Mouse (Mus musculus): Measurements from ENCODE around the gene Psg22.
A peak's percentile ranks its signal among the peaks of the same experiment; 100 is the strongest.
"Not testable (repeated sequence)": the region's sequence is repeated elsewhere in the genome, so short reads cannot be mapped to it uniquely, and the experiment has no call there.

Gene Psg22

DNA sequence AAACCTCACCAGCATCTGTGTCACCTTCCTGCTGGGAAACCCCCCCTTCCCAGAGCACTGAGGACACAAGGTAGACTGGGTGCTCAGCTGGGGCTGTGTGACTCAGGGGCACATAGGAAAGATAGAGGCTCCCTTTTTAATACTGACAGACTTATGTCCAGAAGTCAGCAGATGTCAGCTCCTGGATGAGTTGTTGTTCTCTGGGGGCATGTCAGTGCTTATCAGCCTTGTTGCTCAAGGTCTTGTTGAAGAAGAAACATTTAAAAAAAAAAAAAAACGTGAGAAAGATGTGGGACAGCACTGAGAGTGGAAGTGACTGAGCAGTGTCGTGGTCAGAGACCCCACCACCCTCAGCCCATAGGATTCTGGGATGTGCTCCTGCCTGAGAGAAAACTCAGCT lies at the start of gene Psg22:
Gene Psg22 (plus strand): TSS at position 301 of the 400 bp plus-strand sequence.
- DNase-seq (ENCODE audit: low spot score) = no peak

DNA sequence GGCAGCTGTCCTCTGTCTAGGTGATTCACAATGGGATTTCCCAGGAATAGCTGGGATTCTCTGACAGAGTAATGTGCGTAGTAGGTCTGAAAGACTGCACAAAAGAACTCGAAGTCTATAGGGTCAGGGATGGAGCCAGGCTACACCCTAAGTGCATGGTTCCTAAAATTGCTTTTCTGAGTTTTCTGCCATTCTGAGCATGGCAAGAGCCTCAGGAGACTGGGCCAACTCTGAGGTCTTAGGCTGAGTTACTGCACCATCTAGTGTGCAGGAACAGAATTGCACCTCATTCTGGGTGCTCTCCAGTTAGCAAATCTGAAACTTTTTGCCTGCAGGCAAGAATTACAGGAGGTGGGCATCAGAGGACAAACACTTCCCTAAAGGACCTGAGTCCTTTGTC lies 38.1 kb upstream of the Psg22 start:
- no peak for DNase-seq (ENCODE audit: low spot score)

DNA sequence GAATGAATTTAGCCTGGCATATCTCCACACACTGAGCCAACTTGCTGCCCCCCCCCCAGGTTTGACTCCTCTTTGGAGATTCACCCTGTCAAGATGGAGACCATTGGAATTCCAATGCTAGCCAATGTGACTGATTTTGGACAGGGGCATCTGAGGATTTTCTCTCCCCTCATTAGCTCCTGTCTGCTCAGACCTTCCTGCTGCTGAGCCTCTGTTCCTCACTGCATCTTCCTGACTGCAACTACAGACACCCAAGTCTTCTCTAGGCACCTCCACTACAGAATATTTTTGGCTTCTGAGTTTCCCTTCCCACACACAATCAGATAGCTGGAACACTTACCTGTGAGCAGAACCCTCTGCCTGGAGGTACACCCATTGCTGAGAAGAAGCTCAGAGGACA lies 32.3 kb upstream of the Psg22 start:
- DNase-seq (ENCODE audit: low spot score) = no peak

DNA sequence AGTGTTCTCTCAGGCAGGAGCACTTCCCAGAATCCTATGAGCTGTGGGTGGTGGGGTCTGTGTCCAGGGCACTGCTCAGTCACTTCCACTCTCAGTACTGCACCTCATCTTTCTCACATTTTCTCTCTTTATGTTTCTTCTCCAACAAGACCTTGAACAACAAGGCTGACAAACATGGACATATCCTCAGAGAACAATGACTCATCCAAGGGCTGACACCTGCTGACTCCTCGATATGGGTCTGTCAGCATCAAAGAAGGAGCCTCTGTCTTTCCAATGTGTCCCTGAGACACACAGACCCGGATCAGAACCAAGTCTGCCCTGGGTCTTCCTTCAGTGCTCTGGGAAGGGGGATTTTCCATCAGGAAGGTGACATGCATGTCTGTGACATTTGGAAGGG lies 31.8 kb upstream of the Psg22 start, which contains the start of gene Psg20:
Gene Psg20 (minus strand): TSS at position 101 of the 400 bp plus-strand sequence.
- no peak for DNase-seq (ENCODE audit: low spot score)

DNA sequence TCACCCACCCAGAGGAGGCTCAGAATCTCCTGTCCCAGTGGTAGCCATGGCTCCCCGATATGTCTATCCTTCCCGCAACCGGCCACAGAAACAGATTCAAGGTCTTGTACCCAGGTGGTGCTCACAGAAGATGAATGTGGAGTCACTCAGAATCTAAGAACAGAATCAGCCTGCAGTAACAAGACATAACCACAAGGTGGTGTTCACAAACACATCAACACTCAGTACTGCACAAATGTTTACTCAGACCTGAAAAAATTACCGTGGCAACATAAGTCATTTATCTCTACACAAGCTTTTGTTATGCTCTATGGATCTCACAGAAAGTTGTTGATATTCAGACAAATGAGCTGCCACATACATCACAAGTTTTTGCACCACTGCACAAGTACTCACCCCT lies 7.6 kb upstream of the Psg22 start:
- not testable (repeated sequence) for DNase-seq (ENCODE audit: low spot score)

DNA sequence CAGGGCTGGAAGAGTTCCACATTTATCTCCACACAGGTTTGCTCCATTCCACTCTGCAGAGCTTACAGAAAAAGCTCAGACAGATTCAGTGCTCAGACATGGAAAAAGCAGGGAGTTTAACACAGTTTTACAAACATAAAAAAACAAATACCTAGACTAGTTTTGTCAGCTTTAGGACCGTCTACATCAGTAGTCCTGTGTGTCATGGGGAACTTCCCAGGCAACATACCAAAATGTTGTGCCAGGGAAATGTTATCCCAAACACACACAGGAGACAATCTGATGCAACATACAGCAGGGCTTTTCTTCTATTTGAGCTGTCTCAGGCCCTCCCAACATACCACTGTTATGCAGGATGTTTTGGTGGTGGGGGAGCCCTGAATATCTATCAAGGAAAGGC lies 7.0 kb upstream of the Psg22 start:
- DNase-seq (ENCODE audit: low spot score) = no peak

DNA sequence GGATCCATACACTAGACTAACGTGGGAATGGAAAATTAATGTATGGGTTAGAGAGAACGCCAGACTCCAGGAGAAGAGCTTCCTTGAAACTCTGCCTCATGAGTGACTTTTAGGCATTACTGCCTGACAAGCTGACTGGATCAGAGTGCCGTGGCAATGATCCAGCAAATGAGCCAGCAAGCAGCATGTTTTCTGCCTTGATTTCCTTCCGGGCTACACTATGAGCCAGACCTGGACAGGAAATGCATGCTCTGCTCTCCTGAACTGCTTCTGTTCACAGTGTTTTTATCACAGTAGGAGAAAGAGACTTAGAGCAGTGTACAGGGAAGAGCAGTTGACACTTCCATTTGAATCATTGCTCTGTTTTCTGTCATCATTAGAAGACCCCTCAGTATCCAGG lies 2.3 kb upstream of the Psg22 start:
- DNase-seq (ENCODE audit: low spot score) = no peak

DNA sequence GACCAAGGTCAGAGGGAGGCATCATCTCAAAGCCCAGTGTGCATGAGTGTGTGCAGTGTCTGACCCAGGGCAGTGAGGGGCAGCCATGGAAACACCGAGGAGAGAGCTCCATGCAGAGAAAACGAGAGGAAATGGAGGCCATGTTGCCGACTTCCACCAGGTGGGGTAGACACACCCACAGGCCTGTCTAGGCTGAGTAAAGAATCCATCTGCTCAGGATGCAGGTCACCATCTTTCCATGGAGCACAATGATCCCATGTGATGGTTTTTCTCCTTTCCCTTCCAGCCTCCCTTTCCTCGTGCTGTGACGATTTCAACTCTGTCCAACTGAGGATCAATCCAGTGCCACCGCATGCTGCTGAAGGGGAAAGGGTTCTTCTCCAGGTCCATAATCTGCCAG lies 6.1 kb downstream of the Psg22 start:
- no peak for DNase-seq (ENCODE audit: low spot score)

DNA sequence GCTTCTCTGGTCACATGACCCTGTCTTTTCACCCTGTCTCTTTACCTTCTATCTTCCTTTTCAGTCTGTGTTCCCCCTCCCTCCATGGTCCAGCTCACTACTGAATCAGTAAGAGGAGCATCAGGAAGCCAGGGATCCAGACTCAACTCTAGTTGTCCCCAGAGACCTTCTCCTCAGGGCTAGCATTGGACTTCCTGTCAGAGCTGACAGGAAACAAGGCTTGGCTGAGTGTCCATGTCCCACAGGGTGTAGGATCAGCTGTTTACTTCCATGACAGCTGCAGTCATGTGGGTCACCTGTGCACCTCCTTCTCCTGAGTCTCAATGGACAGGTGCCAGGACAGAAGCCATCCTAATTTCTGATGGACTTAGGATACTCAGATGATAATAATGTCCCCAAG lies 8.0 kb downstream of the Psg22 start:
- DNase-seq (ENCODE audit: low spot score) = not testable (repeated sequence)

DNA sequence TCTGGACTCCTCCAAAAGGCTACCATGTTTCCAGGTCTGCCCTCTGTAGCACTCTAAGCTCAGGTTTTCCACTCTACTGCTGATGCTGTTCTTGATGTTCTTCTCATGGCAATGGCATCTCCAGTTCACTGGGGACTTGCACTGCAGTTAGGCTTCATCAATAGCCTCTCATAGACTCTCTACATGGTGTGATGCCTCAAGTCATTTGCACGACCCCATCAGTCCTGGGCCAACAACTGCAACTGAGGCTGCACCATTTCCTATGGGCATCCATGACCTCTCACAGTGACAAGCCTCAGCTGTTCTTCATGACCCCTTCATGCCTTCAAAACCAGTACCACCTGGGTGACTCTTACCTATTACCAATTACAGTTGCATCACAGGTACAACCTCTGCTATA lies 10.5 kb downstream of the Psg22 start:
- no peak for DNase-seq (ENCODE audit: low spot score)

DNA sequence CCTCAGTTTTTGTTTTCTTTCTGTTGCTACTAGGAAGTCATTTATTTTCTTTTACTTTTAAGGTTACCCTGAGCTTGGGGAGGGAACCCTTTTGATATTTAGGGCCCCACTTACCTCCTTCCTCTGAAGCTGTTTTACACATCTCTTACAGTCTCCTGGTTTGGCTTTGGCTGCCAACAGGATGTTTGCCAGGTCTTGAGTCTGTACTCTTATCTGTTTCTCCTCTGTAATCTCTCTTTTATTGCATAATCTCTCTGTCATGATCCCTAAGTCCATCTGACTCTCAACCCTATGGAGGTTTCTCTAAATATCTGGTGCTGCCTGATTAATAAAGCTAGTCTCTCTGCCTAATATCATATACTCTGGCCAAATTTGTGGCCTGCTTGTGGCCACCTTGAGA lies 15.2 kb downstream of the Psg22 start:
- no peak for DNase-seq (ENCODE audit: low spot score)

DNA sequence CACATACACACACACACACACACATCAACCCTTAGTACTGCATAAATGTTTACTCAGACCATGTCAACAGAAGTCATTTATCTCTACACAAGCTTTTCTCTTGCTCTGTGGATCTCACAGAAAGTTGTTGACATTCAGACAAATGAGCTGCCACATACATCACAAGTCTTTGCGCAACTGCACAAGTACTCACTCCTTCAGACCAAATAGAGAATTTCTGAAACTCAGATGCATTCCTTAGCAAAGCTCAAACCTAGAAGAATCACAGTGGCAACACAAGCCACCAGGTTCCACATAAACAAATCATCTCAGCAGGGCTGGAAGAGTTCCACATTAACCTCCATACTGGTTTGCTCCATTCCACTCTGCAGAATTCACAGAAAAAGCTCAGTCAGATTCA lies 16.6 kb downstream of the Psg22 start:
- no peak for DNase-seq (ENCODE audit: low spot score)

DNA sequence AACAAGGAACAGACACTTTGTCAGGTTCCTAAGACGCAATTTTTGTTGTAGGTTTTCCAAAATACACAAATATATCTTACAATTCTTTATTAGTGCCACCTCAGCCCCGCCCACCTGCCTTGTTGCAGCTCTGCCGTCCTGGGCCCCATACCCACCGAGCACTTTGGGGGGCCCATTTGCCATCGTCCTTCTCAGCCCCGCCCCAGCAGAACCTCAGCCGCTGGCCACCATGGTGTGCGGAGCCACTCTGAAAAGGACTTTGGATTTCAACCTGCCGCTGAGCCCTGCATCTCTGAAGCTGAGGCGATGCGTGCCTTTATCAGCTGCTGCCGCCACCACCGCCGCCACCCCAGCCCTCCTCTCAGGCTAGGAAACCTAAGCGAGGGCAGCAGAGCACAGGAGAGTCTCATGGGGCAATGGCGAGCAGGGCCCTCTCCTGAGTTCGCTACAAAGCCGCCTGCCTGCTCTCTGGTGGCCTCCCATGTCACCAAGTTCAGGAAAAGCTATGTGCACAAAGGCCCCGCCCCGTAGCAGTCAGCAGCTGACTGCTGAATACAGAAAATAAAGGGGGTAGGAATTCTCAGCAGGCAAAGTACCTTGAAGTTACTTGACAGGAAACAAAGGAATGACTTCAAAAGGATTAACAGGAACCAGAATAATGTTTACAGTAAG lies 28.4 kb downstream of the Psg22 start:
- DNase-seq (ENCODE audit: low spot score) = peak; percentile 19

DNA sequence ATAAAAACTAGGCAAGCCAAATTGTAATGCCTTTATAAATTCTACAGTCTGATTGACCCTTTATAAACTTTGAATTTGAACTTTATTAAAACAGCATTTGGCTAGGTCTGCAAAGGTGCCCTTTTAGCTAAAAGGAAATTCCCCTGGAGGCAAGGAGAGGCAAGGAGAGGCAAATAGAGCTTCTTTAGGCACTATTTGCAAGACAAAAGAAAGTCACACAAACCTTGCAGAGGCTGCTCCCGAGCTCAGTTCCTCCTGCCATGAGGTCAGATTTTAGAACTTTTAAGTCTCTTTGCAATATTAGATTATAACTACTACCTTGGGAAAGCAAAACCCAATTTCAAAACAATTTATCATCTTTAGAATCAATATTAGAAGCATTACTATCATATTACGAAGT lies 29.5 kb downstream of the Psg22 start:
- not testable (repeated sequence) for DNase-seq (ENCODE audit: low spot score)

DNA sequence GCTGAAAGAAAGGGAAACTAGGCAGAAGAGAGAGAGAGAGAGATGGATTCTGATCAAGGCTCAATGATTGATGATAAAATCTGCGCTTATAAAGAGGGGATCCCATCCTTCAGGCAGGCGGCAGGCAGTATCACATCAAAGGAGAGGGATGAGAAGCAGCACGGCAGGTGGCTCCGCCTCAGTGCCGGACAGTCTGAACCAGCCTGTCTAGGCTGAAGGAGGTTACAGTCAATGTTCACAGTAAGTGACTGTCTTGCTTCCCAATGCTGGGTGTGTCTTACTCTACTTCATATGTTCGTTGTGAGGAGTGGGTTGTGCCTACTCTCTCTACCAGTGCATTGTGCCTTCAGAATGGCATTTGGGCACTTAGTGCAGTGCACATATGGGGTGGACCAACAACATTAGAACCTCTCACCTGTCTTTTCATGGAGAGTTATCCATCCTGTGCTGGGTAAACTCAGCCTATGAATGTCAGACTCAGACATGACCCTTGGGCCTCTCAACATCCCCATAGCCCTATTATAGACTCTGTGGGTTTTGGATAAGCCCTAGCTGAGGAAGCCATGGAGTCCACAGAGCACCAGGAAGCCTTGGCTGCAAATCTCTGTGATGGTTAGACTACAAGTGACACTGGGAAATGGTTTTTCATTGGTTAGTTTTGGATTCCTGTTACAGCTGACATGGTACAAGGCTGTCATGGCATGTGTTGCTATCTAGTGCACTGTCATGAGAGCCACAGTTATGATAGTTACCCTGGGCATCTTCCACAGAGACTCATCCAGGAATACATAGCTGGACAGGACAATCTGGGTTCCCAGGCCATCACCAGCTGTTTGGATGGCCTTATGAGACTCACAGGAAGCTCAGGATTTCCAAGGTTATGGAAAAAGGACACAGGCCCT lies 31.4 kb downstream of the Psg22 start:
- no peak for DNase-seq (ENCODE audit: low spot score)

DNA sequence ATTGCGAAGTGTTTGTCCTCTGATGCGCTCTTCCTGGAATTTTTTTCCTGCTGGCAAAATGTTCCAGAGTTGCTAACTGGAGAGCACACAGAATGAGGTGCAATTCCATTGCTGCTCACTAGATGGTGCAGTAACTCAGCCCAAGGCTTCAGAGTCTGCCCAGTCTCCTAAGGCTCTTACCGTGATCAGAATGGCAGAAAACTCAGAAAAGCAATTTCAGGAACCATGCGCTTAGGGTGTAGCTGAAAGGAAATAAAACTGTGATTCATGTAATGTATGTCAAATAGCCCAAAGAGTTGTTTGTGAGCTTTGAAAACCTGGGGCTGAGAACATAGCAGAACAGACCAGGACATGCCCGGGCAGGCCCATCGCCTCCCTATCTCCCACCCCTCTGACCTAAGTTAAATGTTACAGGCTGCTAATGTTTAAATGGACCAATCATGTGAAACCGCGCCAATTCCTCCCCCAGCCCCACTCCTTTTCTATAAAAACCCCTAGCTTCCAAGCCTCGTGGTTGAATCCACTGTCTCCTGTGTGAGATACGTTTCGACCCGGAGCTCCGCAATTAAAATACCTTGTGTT lies 32.1 kb downstream of the Psg22 start:
- peak; percentile 49 for DNase-seq (ENCODE audit: low spot score)

DNA sequence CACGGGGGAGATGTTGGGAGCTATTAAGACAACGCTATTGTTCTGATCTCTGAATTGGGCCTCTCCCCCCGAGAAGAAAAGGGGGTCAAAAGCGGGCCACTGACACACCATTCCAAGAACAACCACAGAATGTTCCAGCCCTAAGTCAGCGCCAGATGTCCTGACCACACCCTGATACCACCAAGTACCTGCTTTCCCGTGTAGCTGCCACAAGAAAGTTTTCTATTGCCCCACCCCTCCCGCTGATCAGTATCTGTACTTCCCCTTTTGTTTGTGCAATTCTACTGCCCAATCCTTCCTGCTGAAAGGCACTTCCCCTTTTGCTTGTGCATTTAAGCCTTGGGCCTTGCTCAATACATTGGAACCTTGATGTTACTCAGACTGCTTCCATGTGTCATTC lies 42.3 kb downstream of the Psg22 start:
- DNase-seq (ENCODE audit: low spot score) = not testable (repeated sequence)

DNA sequence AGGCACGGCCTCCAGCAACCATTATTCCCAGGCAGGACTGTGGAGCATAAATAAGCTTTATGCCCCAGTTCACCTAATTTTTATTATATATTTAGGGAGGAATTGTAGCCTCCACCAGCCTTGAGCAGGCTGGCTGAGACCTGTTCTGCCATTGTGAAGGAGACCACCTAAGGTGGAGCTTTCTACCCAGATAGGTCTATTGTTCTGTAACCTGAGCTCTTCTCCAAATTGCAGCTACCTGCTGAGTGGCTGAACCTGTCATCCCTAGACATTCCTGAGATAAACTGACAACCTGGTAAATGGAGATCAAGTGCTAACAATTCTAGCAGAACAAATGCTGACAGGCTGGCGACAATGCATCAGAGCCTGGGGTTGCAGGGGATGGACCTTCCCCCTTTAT lies 45.0 kb downstream of the Psg22 start:
- not testable (repeated sequence) for DNase-seq (ENCODE audit: low spot score)

Data from yolk sac, embryonic 10.5 days (tissue).